Mouse (Mus musculus): ENCODE results near the gene Pkig. TPM values are rescaled to one million over a fixed set of nuclear protein-coding genes. Genes with fewer than 3 reads are reported as not detected.
"Not testable (repeated sequence)": the region's sequence is repeated elsewhere in the genome, so short reads cannot be mapped to it uniquely, and the experiment has no call there.

Pkig gene
- total RNA-seq, 1 experiment = 14.8 TPM

GRCm38 (mm10) chr2:163685761-163686200, 27.6 kb downstream of the Pkig start:
- H3K27ac ChIP-seq (ENCODE audit: insufficient read depth, low read depth, low read length, poor library complexity, severe bottlenecking) = no peak overlapping the region
- no peaks in the 10 kb centered on the region for H3K9me3 ChIP-seq (ENCODE audit: control insufficient read depth, insufficient read depth, low read depth, low read length)
- H3K4me3 ChIP-seq (ENCODE audit: insufficient read depth in 1 of 2, low read depth in 1 of 2, low read length in 2 of 2, poor library complexity in 1 of 2, severe bottlenecking in 1 of 2) = no peak overlapping the region
- no peak for DNase-seq (ENCODE audit: low read depth, low spot score)
- in situ Hi-C loops (cut with MboI; ENCODE audit: low sequenced_read_pairs in 2 of 2, unreplicated experiment in 2 of 2) = no loop called here
- TF ChIP-seq CHD2 (IDR thresholded peaks at IDR 0.05; ENCODE audit: low read depth, low read length) = no peak
- no peak for TF ChIP-seq ZNF384 (IDR thresholded peaks at IDR 0.05; ENCODE audit: low read depth, low read length)
- no peak for TF ChIP-seq MAFK (IDR thresholded peaks at IDR 0.05; ENCODE audit: insufficient read depth, low read depth, low read length)
- TF ChIP-seq ZC3H11A (IDR thresholded peaks at IDR 0.05; ENCODE audit: borderline replicate concordance, low read depth, low read length) = no peak
- no peak for TF ChIP-seq HCFC1 (IDR thresholded peaks at IDR 0.05; ENCODE audit: borderline replicate concordance, insufficient read depth, low read length)
- H3K36me3 ChIP-seq (ENCODE audit: control insufficient read depth, insufficient read depth, low read length, poor library complexity, severe bottlenecking) = no peaks in the 10 kb centered on the region
- no peak overlapping the region for H3K9ac ChIP-seq (ENCODE audit: insufficient read depth, low read depth, low read length, poor library complexity, severe bottlenecking)
- no peaks in the 10 kb centered on the region; a peak in 1 of 4 replicates for H3K4me1 ChIP-seq (ENCODE audit: control insufficient read depth in 2 of 2, insufficient read depth in 2 of 2, low read length in 2 of 2, poor library complexity in 1 of 2)

- H3K36me3 ChIP-seq (ENCODE audit: control insufficient read depth, insufficient read depth, low read length, poor library complexity, severe bottlenecking) = no peaks in the 10 kb centered on the region
- no peak for DNase-seq (ENCODE audit: low read depth, low spot score)
These were observed 28.0 kb downstream of the Pkig start for GRCm38 (mm10) chr2:163686233-163686632.

GRCm38 (mm10) chr2:163686886-163687285, 28.7 kb downstream of the Pkig start:
- Histone ChIP-seq H3K9me3 (ENCODE audit: control insufficient read depth, insufficient read depth, low read depth, low read length) (no peaks in the 10 kb centered on the region), H3K36me3 (ENCODE audit: control insufficient read depth, insufficient read depth, low read length, poor library complexity, severe bottlenecking) (no peaks in the 10 kb centered on the region), H3K4me1 (ENCODE audit: control insufficient read depth in 2 of 2, insufficient read depth in 2 of 2, low read length in 2 of 2, poor library complexity in 1 of 2) (no peaks in the 10 kb centered on the region; a peak in 1 of 4 replicates), H3K9ac (ENCODE audit: insufficient read depth, low read depth, low read length, poor library complexity, severe bottlenecking) (no peak overlapping the region), H3K27ac (ENCODE audit: insufficient read depth, low read depth, low read length, poor library complexity, severe bottlenecking) (no peak overlapping the region), H3K4me3 (ENCODE audit: insufficient read depth in 1 of 2, low read depth in 1 of 2, low read length in 2 of 2, poor library complexity in 1 of 2, severe bottlenecking in 1 of 2) (no peak overlapping the region)
- in situ Hi-C loops (cut with MboI; ENCODE audit: low sequenced_read_pairs in 2 of 2, unreplicated experiment in 2 of 2) = no loop called here
- no peak for TF ChIP-seq MAFK (IDR thresholded peaks at IDR 0.05; ENCODE audit: insufficient read depth, low read depth, low read length)
- TF ChIP-seq CHD2 (IDR thresholded peaks at IDR 0.05; ENCODE audit: low read depth, low read length) = no peak
- TF ChIP-seq ZC3H11A (IDR thresholded peaks at IDR 0.05; ENCODE audit: borderline replicate concordance, low read depth, low read length) = no peak
- no peak for TF ChIP-seq ZNF384 (IDR thresholded peaks at IDR 0.05; ENCODE audit: low read depth, low read length)
- TF ChIP-seq HCFC1 (IDR thresholded peaks at IDR 0.05; ENCODE audit: borderline replicate concordance, insufficient read depth, low read length) = no peak
- DNase-seq (ENCODE audit: low read depth, low spot score) = no peak

More at GRCm38 (mm10) chr2:163686233-163686632, 28.0 kb downstream of the Pkig start:
- no peak for TF ChIP-seq HCFC1 (IDR thresholded peaks at IDR 0.05; ENCODE audit: borderline replicate concordance, insufficient read depth, low read length)
- TF ChIP-seq ZNF384 (IDR thresholded peaks at IDR 0.05; ENCODE audit: low read depth, low read length) = no peak
- no peak for TF ChIP-seq ZC3H11A (IDR thresholded peaks at IDR 0.05; ENCODE audit: borderline replicate concordance, low read depth, low read length)
- Histone ChIP-seq H3K4me3 (ENCODE audit: insufficient read depth in 1 of 2, low read depth in 1 of 2, low read length in 2 of 2, poor library complexity in 1 of 2, severe bottlenecking in 1 of 2) (no peak overlapping the region), H3K9ac (ENCODE audit: insufficient read depth, low read depth, low read length, poor library complexity, severe bottlenecking) (no peak overlapping the region), H3K27ac (ENCODE audit: insufficient read depth, low read depth, low read length, poor library complexity, severe bottlenecking) (no peak overlapping the region), H3K4me1 (ENCODE audit: control insufficient read depth in 2 of 2, insufficient read depth in 2 of 2, low read length in 2 of 2, poor library complexity in 1 of 2) (no peaks in the 10 kb centered on the region; a peak in 1 of 4 replicates), H3K9me3 (ENCODE audit: control insufficient read depth, insufficient read depth, low read depth, low read length) (no peaks in the 10 kb centered on the region)
- in situ Hi-C loops (cut with MboI; ENCODE audit: low sequenced_read_pairs in 2 of 2, unreplicated experiment in 2 of 2) = no loop called here

GRCm38 (mm10) chr2:163688377-163688776, 30.2 kb downstream of the Pkig start:
- H3K27ac ChIP-seq (ENCODE audit: insufficient read depth, low read depth, low read length, poor library complexity, severe bottlenecking); H3K4me3 ChIP-seq (ENCODE audit: insufficient read depth in 1 of 2, low read depth in 1 of 2, low read length in 2 of 2, poor library complexity in 1 of 2, severe bottlenecking in 1 of 2); H3K36me3 ChIP-seq (ENCODE audit: control insufficient read depth, insufficient read depth, low read length, poor library complexity, severe bottlenecking); in situ Hi-C loops (cut with MboI; ENCODE audit: low sequenced_read_pairs in 2 of 2, unreplicated experiment in 2 of 2); H3K4me1 ChIP-seq (ENCODE audit: control insufficient read depth in 2 of 2, insufficient read depth in 2 of 2, low read length in 2 of 2, poor library complexity in 1 of 2); DNase-seq (ENCODE audit: low read depth, low spot score); H3K9me3 ChIP-seq (ENCODE audit: control insufficient read depth, insufficient read depth, low read depth, low read length); H3K9ac ChIP-seq (ENCODE audit: insufficient read depth, low read depth, low read length, poor library complexity, severe bottlenecking): not testable (repeated sequence)

GRCm38 (mm10) chr2:163689771-163690170, 31.6 kb downstream of the Pkig start:
- in situ Hi-C loops (cut with MboI; ENCODE audit: low sequenced_read_pairs in 2 of 2, unreplicated experiment in 2 of 2) = no loop called here
- no peak for DNase-seq (ENCODE audit: low read depth, low spot score)
- no peak overlapping the region for H3K9ac ChIP-seq (ENCODE audit: insufficient read depth, low read depth, low read length, poor library complexity, severe bottlenecking)
- TF ChIP-seq CHD2 (IDR thresholded peaks at IDR 0.05; ENCODE audit: low read depth, low read length) = no peak
- no peak for TF ChIP-seq MAFK (IDR thresholded peaks at IDR 0.05; ENCODE audit: insufficient read depth, low read depth, low read length)
- TF ChIP-seq ZC3H11A (IDR thresholded peaks at IDR 0.05; ENCODE audit: borderline replicate concordance, low read depth, low read length) = no peak
- H3K4me3 ChIP-seq (ENCODE audit: insufficient read depth in 1 of 2, low read depth in 1 of 2, low read length in 2 of 2, poor library complexity in 1 of 2, severe bottlenecking in 1 of 2) = no peak overlapping the region
- H3K4me1 ChIP-seq (ENCODE audit: control insufficient read depth in 2 of 2, insufficient read depth in 2 of 2, low read length in 2 of 2, poor library complexity in 1 of 2) = no peaks in the 10 kb centered on the region; a peak in 1 of 4 replicates
- no peak overlapping the region for H3K27ac ChIP-seq (ENCODE audit: insufficient read depth, low read depth, low read length, poor library complexity, severe bottlenecking)
- H3K9me3 ChIP-seq (ENCODE audit: control insufficient read depth, insufficient read depth, low read depth, low read length) = no peaks in the 10 kb centered on the region
- no peaks in the 10 kb centered on the region for H3K36me3 ChIP-seq (ENCODE audit: control insufficient read depth, insufficient read depth, low read length, poor library complexity, severe bottlenecking)
